Mouse (Mus musculus) E14TG2a.4 (cell line): Measurements from ENCODE around the gene 2200002D01Rik.

ENCODE experiments used
- H3K27me3 ChIP-seq: 2 replicates; pipeline ENCODE4 v1.6.1; 2014; ENCODE audit warnings: low read length, control low read depth; ENCODE audit not compliant: insufficient read depth
- H3K36me3 ChIP-seq: 2 replicates; pipeline ENCODE4 v1.6.1; 2014; ENCODE audit warnings: low read length, control low read depth; ENCODE audit not compliant: insufficient read depth
- H3K4me1 ChIP-seq: replicated peaks from 2 replicates; pipeline ENCODE4 v1.6.1; 2014; ENCODE audit warnings: low read depth, low read length, control low read depth
- H3K4me3 ChIP-seq: replicated peaks from 2 replicates; pipeline ENCODE4 v1.5.1; 2014; ENCODE audit warnings: mild to moderate bottlenecking, low read length
- H3K9me3 ChIP-seq: 2 replicates; pipeline ENCODE4 v1.6.1; 2014; ENCODE audit warnings: low read length, control low read depth
- CTCF ChIP-seq: conservative IDR thresholded peaks from 2 replicates; pipeline ENCODE4 v1.5.1; 2014; ENCODE audit warnings: low read length
- NANOG ChIP-seq: IDR thresholded peaks from 2 replicates; pipeline ENCODE4 v1.6.1; 2014; ENCODE audit warnings: borderline replicate concordance, low read length, mixed read lengths
- POU5F1 ChIP-seq: IDR thresholded peaks from 2 replicates; pipeline ENCODE4 v1.6.1; 2014; ENCODE audit warnings: low read length, borderline replicate concordance

Gene 2200002D01Rik

DNA sequence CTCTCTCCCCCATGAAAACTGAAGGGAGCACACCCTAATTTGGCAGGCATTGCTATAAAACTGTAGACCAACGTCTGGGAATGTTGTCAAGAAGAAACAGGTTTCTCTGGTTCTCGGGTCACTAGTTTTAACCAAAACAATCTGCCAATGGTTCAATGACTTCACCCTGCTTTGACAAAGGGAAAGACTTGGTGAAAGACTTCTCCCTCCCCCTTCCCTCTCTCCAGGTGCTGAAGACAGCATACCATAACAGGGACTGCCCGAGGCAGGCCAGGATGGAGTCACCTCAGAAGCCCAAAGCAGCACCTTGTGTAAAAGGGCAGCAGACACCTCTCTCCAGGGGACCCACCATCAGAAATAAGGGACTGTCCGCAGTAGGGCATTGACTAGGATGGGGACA, 18.7 kb upstream of the 2200002D01Rik start:
- Histone ChIP-seq H3K4me3 (no peak overlapping the region), H3K9me3 (no peaks in the 10 kb centered on the region), H3K36me3 (peaks cover 93% of the 10 kb centered on the region), H3K4me1 (peaks cover 85% of the 10 kb centered on the region), H3K27me3 (no peaks in the 10 kb centered on the region)
- TF ChIP-seq POU5F1, result no peak
- no peak for TF ChIP-seq NANOG
- TF ChIP-seq CTCF, result no peak

DNA sequence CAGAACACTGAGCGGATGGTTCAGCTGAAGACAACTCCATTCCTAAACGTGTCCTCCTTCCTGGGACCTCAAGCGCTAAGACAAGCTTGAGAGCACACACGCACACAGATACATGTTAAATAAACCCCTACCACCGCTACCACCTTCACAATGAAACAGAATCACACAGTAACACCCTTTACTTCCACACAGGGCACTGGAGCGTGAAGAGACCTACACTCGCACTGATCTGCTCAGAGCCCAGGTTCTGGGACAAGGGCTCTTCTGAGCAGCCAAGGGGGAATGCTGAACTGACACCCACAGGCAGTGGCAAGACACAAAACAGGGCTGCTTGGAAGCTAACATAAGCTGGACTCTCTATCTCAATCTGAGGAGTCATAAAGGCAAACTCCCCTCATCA, 17.4 kb upstream of the 2200002D01Rik start:
- Histone ChIP-seq H3K4me3 (no peak overlapping the region), H3K27me3 (no peaks in the 10 kb centered on the region), H3K4me1 (peaks cover 84% of the 10 kb centered on the region), H3K9me3 (no peaks in the 10 kb centered on the region), H3K36me3 (peaks cover 91% of the 10 kb centered on the region)
- TF ChIP-seq POU5F1 (no peak), CTCF (no peak), NANOG (no peak)

DNA sequence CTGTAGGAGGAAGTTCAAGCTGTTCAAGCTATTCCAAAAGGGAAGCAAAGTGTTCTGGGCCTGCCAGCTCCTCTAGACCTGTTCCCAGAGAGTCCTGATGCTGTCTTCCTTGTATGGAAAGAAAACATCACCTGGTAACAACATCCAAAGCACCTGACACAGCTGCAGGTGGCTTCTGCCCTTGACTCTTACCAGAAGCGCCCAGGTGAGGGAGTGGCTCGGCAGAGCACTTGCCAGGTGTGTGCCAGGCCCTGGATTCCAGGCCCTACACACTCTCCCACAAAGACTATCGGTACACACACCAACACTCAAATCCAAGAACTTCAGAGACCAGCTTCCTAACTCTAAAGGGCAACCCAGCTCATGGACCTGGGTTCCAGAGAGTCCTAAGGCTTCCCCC, 15.6 kb upstream of the 2200002D01Rik start:
- no peaks in the 10 kb centered on the region for H3K9me3 ChIP-seq
- no peak overlapping the region for H3K4me3 ChIP-seq
- H3K36me3 ChIP-seq, result peaks cover 91% of the 10 kb centered on the region
- H3K27me3 ChIP-seq, result no peaks in the 10 kb centered on the region
- peaks cover 90% of the 10 kb centered on the region for H3K4me1 ChIP-seq
- TF ChIP-seq POU5F1, result no peak
- no peak for TF ChIP-seq CTCF
- TF ChIP-seq NANOG, result no peak

DNA sequence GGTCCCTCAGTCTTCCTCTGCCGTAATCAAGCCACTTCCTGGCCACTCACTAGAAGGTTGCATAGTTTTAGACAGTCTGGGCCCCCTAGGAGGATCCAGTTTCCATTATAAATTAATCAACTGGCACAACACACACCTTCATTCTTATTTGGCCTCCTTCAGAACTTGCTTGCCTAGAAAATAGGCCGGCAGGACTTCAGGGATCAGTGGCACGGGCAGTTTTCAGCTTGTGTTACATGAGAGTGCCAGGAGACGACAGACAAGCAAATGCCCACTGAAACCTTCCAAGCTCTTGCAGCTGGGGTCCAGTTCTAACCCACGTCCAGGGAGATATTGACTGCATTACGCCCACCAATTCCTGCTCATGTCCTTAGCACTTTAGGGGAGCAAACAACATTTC, 13.9 kb upstream of the 2200002D01Rik start:
- TF ChIP-seq POU5F1 (no peak), NANOG (no peak), CTCF (no peak)
- Histone ChIP-seq H3K36me3 (peaks cover 93% of the 10 kb centered on the region), H3K4me1 (peaks cover 85% of the 10 kb centered on the region), H3K4me3 (no peak overlapping the region), H3K27me3 (no peaks in the 10 kb centered on the region), H3K9me3 (no peaks in the 10 kb centered on the region)

DNA sequence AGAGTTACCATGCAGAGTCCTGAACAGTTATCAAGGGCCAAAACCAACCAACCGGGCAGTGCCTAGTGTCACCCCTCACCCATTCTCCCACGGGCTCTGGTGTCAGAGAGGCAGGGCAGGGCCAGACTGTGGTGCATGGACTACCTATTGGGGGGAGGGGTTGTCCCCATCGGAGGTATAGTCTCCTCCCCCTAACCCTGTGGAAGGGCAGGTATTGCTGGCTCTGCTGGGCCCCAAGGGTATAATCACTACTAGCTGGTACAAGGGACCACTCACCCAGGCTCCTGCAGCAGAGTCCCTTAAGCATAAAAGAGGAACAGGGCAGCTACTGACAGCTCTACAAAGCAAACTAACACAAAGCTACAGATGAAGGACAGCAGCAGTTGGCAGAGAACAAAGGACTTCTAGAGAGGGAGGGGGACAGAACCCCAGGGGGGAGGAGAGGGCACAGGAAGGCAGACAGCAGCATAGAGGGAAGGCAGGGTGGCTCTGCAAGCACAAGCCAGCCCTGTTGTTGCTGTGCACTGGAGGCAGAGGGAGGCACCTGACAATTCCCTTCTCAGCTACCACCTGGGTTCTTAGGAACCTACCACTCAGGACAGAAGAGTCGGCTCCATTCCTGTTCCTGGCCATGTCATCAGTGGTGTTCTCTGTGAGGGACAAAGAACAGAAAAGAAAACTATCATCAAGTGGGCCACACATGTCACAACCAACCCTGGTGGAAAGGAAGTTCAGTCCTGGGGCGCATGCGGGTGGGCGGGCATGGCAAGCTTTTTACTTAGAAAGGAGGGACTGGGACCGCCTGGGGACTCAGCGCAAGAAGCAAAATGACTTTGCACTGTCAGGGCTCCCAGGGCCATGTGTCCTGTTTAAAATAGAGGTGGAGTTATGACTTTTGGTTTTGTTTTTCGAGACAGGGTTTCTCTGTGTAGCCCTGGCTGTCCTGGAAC, 11.8 kb upstream of the 2200002D01Rik start:
- TF ChIP-seq CTCF (no peak), NANOG (no peak), POU5F1 (no peak)
- Histone ChIP-seq H3K27me3 (no peaks in the 10 kb centered on the region), H3K4me3 (no peak overlapping the region), H3K4me1 (peaks cover 70% of the 10 kb centered on the region), H3K9me3 (no peaks in the 10 kb centered on the region), H3K36me3 (peaks cover 96% of the 10 kb centered on the region)

DNA sequence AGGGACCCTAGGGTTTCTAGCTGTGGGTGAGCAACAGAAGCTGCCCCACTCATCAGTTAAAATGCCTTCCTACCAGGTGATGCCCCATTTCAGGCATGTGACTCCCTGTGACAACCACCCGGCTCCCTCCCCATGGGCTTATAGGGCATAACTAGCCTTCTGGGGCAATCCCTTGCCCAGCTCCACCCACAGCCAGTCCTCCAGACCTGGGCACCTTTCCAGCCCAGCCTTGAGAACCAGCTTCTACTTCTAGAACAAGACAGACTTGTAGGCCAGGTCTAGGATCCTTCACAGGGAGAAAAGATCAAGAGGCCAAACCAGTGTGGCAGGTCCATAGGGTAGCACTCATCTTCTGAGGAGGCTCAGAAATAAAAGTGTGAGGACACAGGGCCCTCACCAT, 9.1 kb upstream of the 2200002D01Rik start:
- Histone ChIP-seq H3K36me3 (peaks cover 84% of the 10 kb centered on the region), H3K4me3 (no peak overlapping the region), H3K4me1 (peaks cover 55% of the 10 kb centered on the region), H3K9me3 (no peaks in the 10 kb centered on the region), H3K27me3 (no peaks in the 10 kb centered on the region)
- TF ChIP-seq CTCF (no peak), POU5F1 (no peak), NANOG (no peak)

DNA sequence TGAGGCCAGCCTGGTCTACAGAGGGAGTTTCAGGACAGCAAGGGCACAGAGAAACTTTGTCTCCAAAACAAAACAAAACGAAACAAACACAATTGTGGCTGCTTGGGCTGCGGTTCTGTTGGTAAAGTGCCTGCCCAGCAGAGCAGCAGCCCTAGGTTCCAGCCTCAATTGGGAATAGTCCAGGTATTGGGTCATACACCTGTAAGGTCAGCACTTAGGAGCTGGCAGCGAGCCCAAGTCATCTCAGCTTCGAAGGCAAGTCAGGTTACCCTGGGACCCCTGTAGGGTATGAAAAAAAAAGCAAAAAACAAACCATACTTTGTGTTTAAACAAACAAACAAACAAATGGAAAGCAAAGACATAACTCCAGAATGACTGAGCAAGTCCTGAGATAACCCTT, 7.6 kb upstream of the 2200002D01Rik start:
- Histone ChIP-seq H3K4me1 (peaks cover 45% of the 10 kb centered on the region), H3K27me3 (no peaks in the 10 kb centered on the region), H3K9me3 (no peaks in the 10 kb centered on the region), H3K4me3 (no peak overlapping the region), H3K36me3 (peaks cover 70% of the 10 kb centered on the region)
- TF ChIP-seq POU5F1 (no peak), NANOG (no peak), CTCF (no peak)

DNA sequence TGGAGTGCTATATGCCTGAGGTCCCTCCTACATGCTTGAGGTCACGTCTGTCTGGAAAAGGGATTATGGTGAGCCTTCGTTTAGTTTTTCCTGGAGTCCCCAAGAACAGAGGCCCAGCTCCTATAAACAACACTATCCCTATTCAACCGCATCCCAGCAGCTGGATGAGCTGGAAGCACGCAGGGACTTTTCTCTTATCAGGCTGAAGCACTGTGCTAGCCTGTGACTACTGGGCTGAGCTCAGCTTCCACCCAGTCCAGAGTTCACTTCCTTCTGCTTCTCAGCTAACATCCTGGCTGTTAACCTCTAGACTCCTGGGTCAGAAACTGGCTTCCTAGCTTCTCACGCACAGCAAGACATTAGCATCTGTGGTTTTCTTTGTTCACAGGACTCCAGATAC, 5.6 kb upstream of the 2200002D01Rik start:
- H3K4me3 ChIP-seq, result no peak overlapping the region
- no peaks in the 10 kb centered on the region for H3K9me3 ChIP-seq
- no peaks in the 10 kb centered on the region for H3K27me3 ChIP-seq
- H3K36me3 ChIP-seq, result peaks cover 52% of the 10 kb centered on the region
- H3K4me1 ChIP-seq, result peaks cover 39% of the 10 kb centered on the region
- TF ChIP-seq CTCF, result no peak

DNA sequence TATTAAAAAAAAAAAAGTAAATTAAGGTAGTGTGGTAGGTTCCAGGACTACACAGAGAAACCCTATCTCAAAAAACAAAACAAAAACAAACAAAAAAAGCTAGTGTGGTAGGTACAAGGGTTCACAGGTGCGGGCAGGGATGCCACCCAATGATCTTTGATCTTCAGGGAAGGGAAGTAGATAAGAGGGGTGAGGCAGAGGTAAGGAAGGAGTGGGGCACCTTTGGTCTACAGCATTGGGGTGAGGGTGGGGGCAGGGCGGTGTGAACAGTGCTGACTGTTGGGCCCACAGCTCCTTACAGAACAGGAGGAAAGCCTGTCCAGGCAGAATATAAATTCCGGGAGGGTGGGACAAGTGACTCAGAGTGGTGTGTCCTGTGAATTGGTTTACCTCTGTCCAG, 2.9 kb upstream of the 2200002D01Rik start:
- H3K27me3 ChIP-seq, result no peaks in the 10 kb centered on the region
- no peak for TF ChIP-seq POU5F1
- TF ChIP-seq NANOG, result no peak
- no peak for TF ChIP-seq CTCF
- peaks cover 40% of the 10 kb centered on the region for H3K36me3 ChIP-seq

More for the DNA sequence above, 2.9 kb upstream of the 2200002D01Rik start:
- Histone ChIP-seq H3K4me1 (peaks cover 54% of the 10 kb centered on the region), H3K9me3 (no peaks in the 10 kb centered on the region), H3K4me3 (no peak overlapping the region)
